Mouse (Mus musculus): ENCODE measurements at regions not wholly inside any gene's neighbourhood (a gene's known extent, or its start where the extent isn't known, plus 50 kb on each side); places are given as distances from the start of the nearest gene placed in this dataset.

DNA sequence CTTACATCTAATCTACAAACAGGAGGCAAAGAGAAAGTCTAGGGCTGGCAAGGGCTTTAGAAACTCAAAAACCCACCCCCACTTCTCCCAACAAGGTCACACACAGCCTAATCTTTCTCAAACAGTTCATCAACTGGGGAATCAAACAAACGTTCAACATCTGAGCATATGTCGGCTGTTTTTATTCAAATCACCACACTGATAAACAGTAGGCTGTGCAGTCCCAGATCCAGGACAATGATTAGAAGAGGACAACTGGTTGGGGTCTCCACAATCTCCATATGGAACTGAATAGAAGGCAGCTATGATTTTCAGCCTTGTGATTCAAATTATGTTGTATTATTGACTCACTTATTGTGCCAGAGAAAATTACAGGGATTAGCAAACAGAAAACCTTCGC lies 193.1 kb upstream of the Clnk start:
- no peak for ATAC-seq (ENCODE audit: low read depth)
- Histone ChIP-seq H3K4me1 (ENCODE audit: control insufficient read depth, insufficient read depth, low read length) (no peaks in the 10 kb centered on the region), H3K4me2 (ENCODE audit: low read depth, low read length) (no peak overlapping the region), H3K4me3 (ENCODE audit: low read depth, low read length) (no peak overlapping the region), H3K9ac (replicated peaks; ENCODE audit: low read depth, low read length) (no peak overlapping the region), H3K36me3 (ENCODE audit: control insufficient read depth, insufficient read depth, low read length) (no peaks in the 10 kb centered on the region), H3K27ac (ENCODE audit: low read depth, low read length) (no peak overlapping the region), H3K27me3 (ENCODE audit: control insufficient read depth, insufficient read depth, low read length) (no peaks in the 10 kb centered on the region), H3K9me3 (ENCODE audit: control insufficient read depth, low read length) (no peaks in the 10 kb centered on the region)
- WGBS: 79% methylated on average over 3 of the region's 3 CpGs

DNA sequence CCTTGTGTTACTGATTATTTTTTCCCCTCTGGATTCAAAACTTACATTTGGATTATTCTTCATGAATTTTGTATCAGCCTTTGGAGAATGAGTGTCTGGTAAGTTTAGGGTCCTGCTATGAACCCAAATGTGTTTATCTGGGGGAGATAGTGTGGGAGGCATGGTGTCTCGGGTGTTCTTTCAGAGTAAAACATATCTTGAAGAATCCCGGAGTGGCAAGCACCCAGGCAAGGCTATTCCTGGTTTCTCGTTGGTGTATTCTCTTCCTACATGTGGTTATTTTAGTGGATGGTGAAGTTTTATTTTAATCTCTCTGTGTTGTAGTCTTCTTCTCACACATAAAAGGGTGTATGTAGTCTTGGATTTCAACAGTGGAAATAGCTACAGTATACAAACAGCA lies 186.4 kb upstream of the Clnk start:
- 88% methylated on average over 3 of the region's 3 CpGs for WGBS
- Histone ChIP-seq H3K4me1 (ENCODE audit: control insufficient read depth, insufficient read depth, low read length) (no peaks in the 10 kb centered on the region), H3K4me3 (ENCODE audit: low read depth, low read length) (no peak overlapping the region), H3K27ac (ENCODE audit: low read depth, low read length) (no peak overlapping the region), H3K27me3 (ENCODE audit: control insufficient read depth, insufficient read depth, low read length) (no peaks in the 10 kb centered on the region), H3K9me3 (ENCODE audit: control insufficient read depth, low read length) (no peaks in the 10 kb centered on the region), H3K4me2 (ENCODE audit: low read depth, low read length) (no peak overlapping the region), H3K36me3 (ENCODE audit: control insufficient read depth, insufficient read depth, low read length) (no peaks in the 10 kb centered on the region), H3K9ac (replicated peaks; ENCODE audit: low read depth, low read length) (no peak overlapping the region)
- ATAC-seq (ENCODE audit: low read depth): no peak

DNA sequence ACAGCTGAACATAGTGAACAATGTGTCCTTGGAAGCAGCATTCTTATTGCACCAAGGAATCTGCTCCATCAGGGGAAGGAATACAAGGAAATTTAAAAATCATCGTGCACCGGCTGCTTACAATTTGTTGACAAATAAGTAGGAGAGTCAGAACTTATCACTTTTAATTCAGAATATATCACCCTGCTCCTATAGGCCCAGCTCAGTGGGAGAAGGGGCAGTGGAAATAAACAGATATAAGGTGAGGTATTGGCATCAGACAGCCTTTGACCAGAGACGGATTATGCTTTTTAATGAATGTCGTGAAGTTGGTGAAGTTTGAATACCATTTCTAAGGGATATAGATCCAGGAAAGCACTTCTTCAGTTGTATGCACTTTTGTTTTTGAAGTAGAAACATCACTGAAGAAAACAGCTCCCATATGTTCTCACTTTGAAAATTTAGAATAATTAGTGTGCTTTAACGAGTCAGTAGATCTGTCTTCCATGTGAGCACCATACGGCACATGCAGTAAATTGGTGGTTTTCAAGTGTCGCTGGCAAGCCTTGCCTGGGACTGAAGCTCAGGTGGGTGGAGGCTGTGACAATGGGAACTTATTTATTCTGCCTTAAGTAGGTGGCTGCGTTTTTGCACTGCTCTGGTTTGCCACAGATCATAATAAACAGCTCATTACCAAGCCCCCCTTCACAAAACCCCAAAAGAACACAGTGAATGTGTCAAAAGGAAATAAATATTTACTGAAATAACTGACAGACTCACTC lies 176.1 kb upstream of the Clnk start:
- Histone ChIP-seq H3K36me3 (ENCODE audit: control insufficient read depth, insufficient read depth, low read length) (no peaks in the 10 kb centered on the region), H3K27me3 (ENCODE audit: control insufficient read depth, insufficient read depth, low read length) (no peaks in the 10 kb centered on the region), H3K9me3 (ENCODE audit: control insufficient read depth, low read length) (no peaks in the 10 kb centered on the region), H3K9ac (replicated peaks; ENCODE audit: low read depth, low read length) (no peak overlapping the region), H3K4me2 (ENCODE audit: low read depth, low read length) (no peak overlapping the region), H3K4me1 (ENCODE audit: control insufficient read depth, insufficient read depth, low read length) (no peaks in the 10 kb centered on the region), H3K4me3 (ENCODE audit: low read depth, low read length) (no peak overlapping the region), H3K27ac (ENCODE audit: low read depth, low read length) (no peak overlapping the region)
- ATAC-seq (ENCODE audit: low read depth): no peak
- 87% methylated on average over 8 of the region's 8 CpGs for WGBS

DNA sequence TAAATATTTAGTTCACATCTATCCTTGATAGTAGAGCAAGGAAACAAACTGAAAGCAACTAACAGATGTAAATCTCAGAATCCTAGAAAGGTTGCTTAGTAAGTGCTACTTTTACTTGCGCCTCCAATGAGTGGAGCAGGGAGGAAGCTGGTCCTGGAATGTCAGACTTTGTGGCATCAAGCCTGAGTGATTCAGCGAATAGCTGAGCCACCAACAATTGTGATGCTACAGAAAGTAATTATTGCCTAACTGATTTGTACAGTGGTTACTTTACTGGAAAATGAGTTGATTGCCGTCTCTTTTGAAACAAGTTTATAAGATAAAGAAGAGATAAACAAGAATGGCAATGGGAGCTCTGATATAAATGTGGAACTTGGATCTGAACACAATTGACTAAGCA lies 173.9 kb upstream of the Clnk start:
- Histone ChIP-seq H3K4me3 (ENCODE audit: low read depth, low read length) (no peak overlapping the region), H3K4me1 (ENCODE audit: control insufficient read depth, insufficient read depth, low read length) (no peaks in the 10 kb centered on the region), H3K36me3 (ENCODE audit: control insufficient read depth, insufficient read depth, low read length) (no peaks in the 10 kb centered on the region), H3K27ac (ENCODE audit: low read depth, low read length) (no peak overlapping the region), H3K27me3 (ENCODE audit: control insufficient read depth, insufficient read depth, low read length) (no peaks in the 10 kb centered on the region), H3K9ac (replicated peaks; ENCODE audit: low read depth, low read length) (no peak overlapping the region), H3K4me2 (ENCODE audit: low read depth, low read length) (no peak overlapping the region), H3K9me3 (ENCODE audit: control insufficient read depth, low read length) (no peaks in the 10 kb centered on the region)
- WGBS: 89% methylated on average over 3 of the region's 3 CpGs
- ATAC-seq (ENCODE audit: low read depth): no peak

DNA sequence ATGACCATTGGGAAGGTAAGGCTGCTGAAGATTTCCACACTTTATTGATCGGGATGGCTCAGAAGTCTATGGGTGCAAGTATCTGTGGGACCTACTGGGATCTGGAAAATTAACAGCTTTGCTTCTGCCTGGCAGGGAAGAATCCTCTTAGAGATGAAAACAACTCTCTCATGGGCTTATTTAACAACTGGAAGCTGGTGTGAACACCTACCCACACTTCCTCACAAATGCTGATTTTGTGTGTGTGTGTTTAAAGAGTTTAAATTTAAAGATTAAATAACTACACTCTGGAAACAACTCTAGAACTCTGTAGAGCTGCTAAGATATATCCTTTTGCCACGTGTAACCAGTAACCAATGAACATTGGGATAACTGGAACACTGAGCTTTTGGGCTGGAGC lies 172.5 kb upstream of the Clnk start:
- Histone ChIP-seq H3K36me3 (ENCODE audit: control insufficient read depth, insufficient read depth, low read length) (no peaks in the 10 kb centered on the region), H3K9me3 (ENCODE audit: control insufficient read depth, low read length) (no peaks in the 10 kb centered on the region), H3K27ac (ENCODE audit: low read depth, low read length) (no peak overlapping the region), H3K4me2 (ENCODE audit: low read depth, low read length) (no peak overlapping the region), H3K4me3 (ENCODE audit: low read depth, low read length) (no peak overlapping the region), H3K9ac (replicated peaks; ENCODE audit: low read depth, low read length) (no peak overlapping the region), H3K4me1 (ENCODE audit: control insufficient read depth, insufficient read depth, low read length) (no peaks in the 10 kb centered on the region), H3K27me3 (ENCODE audit: control insufficient read depth, insufficient read depth, low read length) (no peaks in the 10 kb centered on the region)
- 68% methylated on average over 2 of the region's 2 CpGs for WGBS
- no peak for ATAC-seq (ENCODE audit: low read depth)

DNA sequence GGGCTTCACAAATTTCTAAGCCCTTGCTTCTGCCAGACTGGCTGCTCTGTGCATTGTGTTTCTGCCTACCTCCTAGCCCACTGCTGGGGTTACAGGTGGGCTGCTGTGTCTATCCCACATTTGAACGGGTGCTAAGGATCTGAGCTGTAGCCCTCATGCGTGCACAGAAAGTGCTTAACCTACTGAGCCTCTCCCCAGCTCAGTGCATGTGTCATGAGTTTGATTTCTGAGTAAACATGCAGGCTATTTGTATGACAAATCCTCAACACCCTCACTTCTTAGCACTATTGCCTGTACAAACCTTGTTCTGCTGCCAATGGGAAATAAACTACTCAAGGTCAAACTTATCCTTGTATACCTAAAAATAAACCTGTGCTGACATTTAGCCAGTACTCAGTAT lies 163.9 kb upstream of the Clnk start:
- H3K9me3 ChIP-seq (ENCODE audit: control insufficient read depth, low read length): no peaks in the 10 kb centered on the region
- H3K4me1 ChIP-seq (ENCODE audit: control insufficient read depth, insufficient read depth, low read length): no peaks in the 10 kb centered on the region
- H3K36me3 ChIP-seq (ENCODE audit: control insufficient read depth, insufficient read depth, low read length): no peaks in the 10 kb centered on the region
- no peak overlapping the region for H3K4me3 ChIP-seq (ENCODE audit: low read depth, low read length)
- H3K27ac ChIP-seq (ENCODE audit: low read depth, low read length): no peak overlapping the region
- no peak overlapping the region for H3K4me2 ChIP-seq (ENCODE audit: low read depth, low read length)
- ATAC-seq (ENCODE audit: low read depth): no peak
- WGBS: 83% methylated on average over 2 of the region's 2 CpGs
- H3K27me3 ChIP-seq (ENCODE audit: control insufficient read depth, insufficient read depth, low read length): no peaks in the 10 kb centered on the region
- no peak overlapping the region for H3K9ac ChIP-seq (replicated peaks; ENCODE audit: low read depth, low read length)

DNA sequence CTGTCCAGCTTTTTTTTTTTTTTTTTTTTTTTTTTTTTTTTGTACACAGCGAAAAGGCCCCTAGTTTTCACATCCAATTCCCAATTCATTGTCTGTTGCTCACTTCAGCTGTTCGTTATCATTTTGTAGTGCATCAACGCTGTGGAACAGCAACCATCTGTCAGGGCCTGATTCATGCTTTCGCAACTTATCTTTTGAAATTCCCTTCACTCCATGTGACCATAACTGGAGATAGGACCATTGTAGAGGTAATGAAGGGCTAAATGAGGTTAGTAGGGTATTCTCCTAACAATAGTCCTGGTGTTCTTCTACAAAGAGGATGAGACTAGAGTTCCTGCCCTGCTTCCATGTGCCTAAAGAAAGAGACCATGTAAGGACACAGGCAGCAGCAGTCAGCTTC lies 146.6 kb upstream of the Clnk start:
- no peaks in the 10 kb centered on the region for H3K9me3 ChIP-seq (ENCODE audit: control insufficient read depth, low read length)
- WGBS: 91% methylated on average over 4 of the region's 4 CpGs
- no peak for ATAC-seq (ENCODE audit: low read depth)

DNA sequence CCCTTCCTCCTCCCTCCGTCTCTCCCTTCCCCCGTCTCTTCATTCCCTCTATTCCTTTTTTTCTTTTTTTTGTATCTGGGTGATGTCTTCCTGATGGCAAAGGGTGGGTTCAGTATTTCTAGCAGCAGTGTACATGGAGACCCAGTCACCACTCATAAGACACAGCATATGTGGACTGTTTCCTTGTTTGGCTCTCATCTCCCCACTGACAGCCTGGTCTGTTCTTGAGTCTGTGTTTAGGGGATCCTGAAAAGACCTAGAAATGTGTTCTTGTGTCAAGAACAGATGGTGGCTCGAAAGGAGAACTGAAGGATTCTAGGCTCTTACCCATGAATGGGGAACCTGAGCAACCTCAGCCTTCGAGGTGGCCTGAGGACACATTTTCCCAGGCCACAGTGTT lies 124.0 kb upstream of the Clnk start:
- Histone ChIP-seq H3K4me2 (ENCODE audit: low read depth, low read length) (no peak overlapping the region), H3K4me1 (ENCODE audit: control insufficient read depth, insufficient read depth, low read length) (no peaks in the 10 kb centered on the region), H3K4me3 (ENCODE audit: low read depth, low read length) (no peak overlapping the region), H3K27ac (ENCODE audit: low read depth, low read length) (no peak overlapping the region), H3K36me3 (ENCODE audit: control insufficient read depth, insufficient read depth, low read length) (no peaks in the 10 kb centered on the region), H3K9ac (replicated peaks; ENCODE audit: low read depth, low read length) (no peak overlapping the region), H3K27me3 (ENCODE audit: control insufficient read depth, insufficient read depth, low read length) (no peaks in the 10 kb centered on the region), H3K9me3 (ENCODE audit: control insufficient read depth, low read length) (no peaks in the 10 kb centered on the region)
- ATAC-seq (ENCODE audit: low read depth): no peak
- 87% methylated on average over 4 of the region's 4 CpGs for WGBS

More for the DNA sequence above, 146.6 kb upstream of the Clnk start:
- no peaks in the 10 kb centered on the region for H3K4me1 ChIP-seq (ENCODE audit: control insufficient read depth, insufficient read depth, low read length)
- no peak overlapping the region for H3K4me3 ChIP-seq (ENCODE audit: low read depth, low read length)
- no peak overlapping the region for H3K4me2 ChIP-seq (ENCODE audit: low read depth, low read length)
- no peaks in the 10 kb centered on the region for H3K36me3 ChIP-seq (ENCODE audit: control insufficient read depth, insufficient read depth, low read length)
- H3K9ac ChIP-seq (replicated peaks; ENCODE audit: low read depth, low read length): no peak overlapping the region
- no peaks in the 10 kb centered on the region for H3K27me3 ChIP-seq (ENCODE audit: control insufficient read depth, insufficient read depth, low read length)
- no peak overlapping the region for H3K27ac ChIP-seq (ENCODE audit: low read depth, low read length)

DNA sequence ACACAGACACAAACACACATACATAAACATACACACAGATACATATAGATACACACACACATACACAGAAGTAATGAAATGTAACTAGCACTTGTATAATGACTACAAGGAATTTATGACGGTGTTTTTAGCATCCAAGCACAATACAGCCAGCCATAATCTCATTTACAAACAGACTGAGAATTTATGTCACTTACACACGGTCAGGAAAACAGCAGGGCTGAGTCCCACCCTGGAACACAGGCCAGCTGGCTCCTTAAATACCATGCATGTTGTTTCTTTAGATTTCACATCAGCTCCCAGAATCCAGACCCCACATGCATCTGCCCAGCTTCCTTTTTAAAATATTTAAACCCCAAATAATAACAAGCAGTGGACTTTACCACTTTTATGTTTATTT lies 123.1 kb upstream of the Clnk start:
- Histone ChIP-seq H3K36me3 (ENCODE audit: control insufficient read depth, insufficient read depth, low read length) (no peaks in the 10 kb centered on the region), H3K4me3 (ENCODE audit: low read depth, low read length) (no peak overlapping the region), H3K9me3 (ENCODE audit: control insufficient read depth, low read length) (no peaks in the 10 kb centered on the region), H3K4me2 (ENCODE audit: low read depth, low read length) (no peak overlapping the region), H3K9ac (replicated peaks; ENCODE audit: low read depth, low read length) (no peak overlapping the region), H3K27ac (ENCODE audit: low read depth, low read length) (no peak overlapping the region), H3K27me3 (ENCODE audit: control insufficient read depth, insufficient read depth, low read length) (no peaks in the 10 kb centered on the region), H3K4me1 (ENCODE audit: control insufficient read depth, insufficient read depth, low read length) (no peaks in the 10 kb centered on the region)
- no peak for ATAC-seq (ENCODE audit: low read depth)
- 20% methylated on average over 2 of the region's 2 CpGs for WGBS

Data from neural tube, embryonic 14.5 days (tissue).